Mouse (Mus musculus) CD8-positive naive resting alpha-beta T cell, adult 2 months (primary cell): ENCODE measurements around the gene Cib4.

Source experiments
- DNase-seq, 2 experiments: peaks; one replicate each; pipeline ENCODE4 v3.0.0; 2022; ENCODE audit warnings: low read depth in 2 of 2, low spot score in 2 of 2

Cib4 gene

DNA sequence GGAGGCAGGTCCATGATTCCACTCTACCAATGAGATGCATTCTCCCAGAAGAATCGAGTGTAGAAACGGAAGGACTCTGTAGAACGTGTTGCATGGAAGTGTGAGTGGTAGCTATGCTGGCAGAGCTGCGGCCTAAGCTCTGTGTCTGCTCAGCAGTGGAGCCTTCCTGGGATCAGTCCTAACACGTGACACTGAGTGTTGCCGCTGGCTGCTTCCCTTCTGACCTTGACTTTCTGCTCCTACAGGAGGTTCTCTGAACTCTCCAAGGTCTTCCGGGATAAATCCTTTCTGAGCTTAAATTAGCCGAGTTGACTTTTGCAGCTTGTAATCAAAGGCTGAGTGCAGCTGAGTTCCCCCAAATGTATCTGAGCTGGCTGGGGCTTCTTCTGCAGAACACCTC, 28.7 kb upstream of the Cib4 start:
- no peak for DNase-seq

DNA sequence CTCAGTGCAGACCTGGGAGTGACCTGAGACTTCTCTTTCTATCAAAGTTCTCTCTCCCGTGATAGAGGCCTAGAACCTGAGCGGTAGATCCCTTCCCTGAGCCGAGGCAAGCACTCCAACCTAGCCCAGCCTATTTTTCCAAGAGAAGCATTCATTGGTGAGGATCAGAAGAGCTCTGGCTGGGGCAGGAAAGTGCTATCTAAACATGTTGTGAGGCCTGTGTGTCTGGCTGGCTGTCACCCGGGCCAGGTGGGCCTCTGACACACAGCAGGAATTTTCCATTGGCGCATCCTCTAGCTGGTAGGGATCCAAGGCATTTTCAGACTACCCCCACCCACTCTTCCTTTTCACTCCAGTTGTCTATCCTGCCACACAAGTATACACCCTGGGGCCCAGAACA, 26.2 kb upstream of the Cib4 start:
- DNase-seq, result no peak

DNA sequence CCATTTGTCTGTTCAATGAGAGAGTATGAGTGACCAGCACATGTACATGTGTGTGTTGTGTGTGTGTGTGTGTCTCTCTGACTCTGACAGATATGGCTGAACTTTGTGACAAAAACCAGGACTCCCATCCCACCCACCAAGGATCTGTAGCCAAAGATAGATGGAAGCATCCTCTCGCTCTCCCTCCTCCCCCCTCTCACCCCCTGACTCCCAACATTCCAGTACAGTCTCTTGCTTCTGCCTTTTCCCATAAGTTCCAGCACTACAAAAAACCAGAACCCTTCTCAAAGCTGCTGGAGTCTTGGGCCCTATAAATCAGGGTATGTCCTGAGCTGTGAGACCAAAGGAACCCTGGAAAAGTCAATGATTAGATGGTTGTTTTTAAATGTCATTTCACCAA, 22.8 kb upstream of the Cib4 start:
- no peak for DNase-seq

DNA sequence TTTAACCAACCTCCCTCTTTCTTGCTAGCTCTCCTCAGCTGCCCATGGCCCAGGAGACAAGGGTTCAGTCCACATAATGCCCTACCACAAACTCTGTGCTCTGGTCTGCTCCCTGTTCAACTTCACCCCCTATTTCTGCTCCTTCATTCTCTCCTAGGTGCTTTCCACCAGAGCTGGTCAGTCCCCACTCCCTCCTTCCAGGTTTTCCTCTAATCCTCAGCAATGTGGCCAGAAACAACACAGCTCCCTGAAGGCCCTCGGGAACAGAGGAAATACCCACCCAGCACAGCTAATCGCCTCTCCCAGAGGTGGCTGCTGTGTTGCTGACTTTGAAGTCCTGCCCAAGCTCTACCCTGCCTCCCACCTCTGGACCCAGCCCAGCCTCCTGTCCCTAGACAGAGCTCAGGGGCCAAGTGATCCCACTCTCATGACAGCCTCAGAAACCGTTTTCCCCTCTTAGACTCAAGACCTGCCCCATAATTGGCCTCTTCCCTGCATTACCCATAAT, 14.4 kb upstream of the Cib4 start:
- no peak for DNase-seq

GRCm38 (mm10) chr5:30559421-30559820, 13.8 kb upstream of the Cib4 start:
- DNase-seq, result no peak

DNA sequence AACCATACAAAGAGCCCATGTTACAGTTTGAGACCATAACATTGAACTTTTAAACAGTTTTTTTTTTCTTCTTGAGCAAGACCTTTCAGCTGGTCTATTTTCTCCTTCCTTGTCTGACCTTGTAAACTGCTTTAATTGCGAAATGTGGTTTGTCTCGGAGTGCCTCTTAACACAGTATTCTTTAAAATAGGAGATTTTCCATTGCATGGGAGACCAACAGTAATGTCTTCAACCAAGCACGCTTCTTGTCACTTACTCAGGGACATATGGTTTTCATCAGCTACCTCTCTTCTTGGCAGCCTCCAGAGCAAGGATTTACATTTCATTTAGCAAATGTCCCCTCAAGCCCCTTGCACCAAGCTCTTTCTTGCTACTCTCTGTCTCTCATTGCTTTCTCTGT, 10.6 kb upstream of the Cib4 start:
- DNase-seq, result no peak

DNA sequence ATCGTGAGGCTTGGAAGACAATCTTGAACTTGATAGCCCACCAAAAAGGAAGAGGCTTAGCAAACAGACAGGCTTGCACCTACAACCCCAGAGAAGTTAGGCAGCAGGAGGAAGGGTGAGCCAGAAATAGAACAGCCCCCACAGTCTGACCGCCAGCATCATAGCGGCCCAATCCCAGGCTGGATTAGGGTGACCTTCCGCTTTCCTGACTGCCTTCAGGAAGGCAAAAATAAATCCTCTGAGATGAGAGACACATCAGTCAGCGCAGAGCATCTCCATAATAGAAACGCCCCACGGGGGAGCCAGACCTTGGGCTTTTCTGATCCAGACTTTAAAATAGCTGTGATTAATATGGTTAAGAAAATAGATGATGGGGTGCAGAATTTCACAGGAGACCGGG, 9.3 kb upstream of the Cib4 start:
- DNase-seq, result no peak

- no peak for DNase-seq
Observed at GRCm38 (mm10) chr5:30553936-30554335, 8.3 kb upstream of the Cib4 start.

GRCm38 (mm10) chr5:30552006-30552405, 6.4 kb upstream of the Cib4 start:
- DNase-seq, result no peak

DNA sequence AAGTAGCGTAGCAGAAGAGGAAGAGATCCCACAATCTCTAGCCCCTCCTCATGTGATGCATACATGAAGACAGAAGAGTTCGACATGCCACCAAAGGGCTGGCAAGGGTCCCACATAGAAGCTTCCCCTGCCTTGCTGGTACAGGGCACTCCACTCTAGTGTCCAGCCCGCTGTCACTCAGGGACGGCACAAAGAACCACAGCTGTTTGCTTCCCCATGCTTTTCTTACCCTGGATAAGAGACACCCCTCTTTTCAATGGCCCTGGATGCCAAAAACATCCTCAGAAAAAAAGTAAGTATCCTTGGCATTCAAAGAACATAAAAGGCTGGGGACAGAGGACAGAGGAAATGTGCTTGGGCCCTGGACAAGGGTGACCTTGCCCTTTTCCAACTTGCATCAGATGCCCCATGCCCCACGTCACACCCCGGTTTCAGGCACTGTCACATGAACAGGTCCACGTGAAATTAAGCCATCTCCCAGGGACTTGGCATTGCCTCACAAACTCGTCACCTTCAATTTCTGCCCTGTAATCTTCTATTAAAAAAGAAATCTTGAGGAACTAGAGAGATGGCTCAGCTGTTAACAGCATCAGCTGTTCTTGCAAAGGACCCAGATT, 5.5 kb upstream of the Cib4 start:
- no peak for DNase-seq

- no peak for DNase-seq
Observed at GRCm38 (mm10) chr5:30550334-30551021, 4.8 kb upstream of the Cib4 start.

GRCm38 (mm10) chr5:30548681-30549080, 3.0 kb upstream of the Cib4 start:
- no peak for DNase-seq

- no peak for DNase-seq
Observed at GRCm38 (mm10) chr5:30536051-30536570, 9.5 kb downstream of the Cib4 start.

- DNase-seq, result no peak
Observed at GRCm38 (mm10) chr5:30534637-30535036, 11.0 kb downstream of the Cib4 start.

DNA sequence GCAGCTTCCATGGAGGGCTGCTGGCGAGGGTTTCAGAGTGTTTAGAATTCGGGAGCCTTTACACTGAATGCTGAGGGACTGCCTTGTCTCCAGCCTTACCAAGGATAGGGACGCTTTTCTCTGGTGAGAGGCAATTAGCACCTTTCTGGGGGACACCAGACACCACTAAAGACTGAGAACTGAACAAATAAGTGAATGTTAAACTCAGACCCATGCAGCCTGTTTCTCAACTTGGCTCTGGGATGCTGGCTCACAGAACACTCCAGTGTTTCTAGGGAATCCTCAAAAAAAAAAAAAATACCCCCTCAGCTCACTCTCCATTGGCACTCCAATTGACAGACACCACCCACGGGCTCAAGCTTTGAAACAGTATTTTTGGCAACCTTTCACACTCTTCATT, 16.7 kb downstream of the Cib4 start:
- no peak for DNase-seq

- no peak for DNase-seq
Observed at GRCm38 (mm10) chr5:30527129-30527528, 18.5 kb downstream of the Cib4 start.

- DNase-seq, result no peak
Observed at GRCm38 (mm10) chr5:30525920-30526836, 19.5 kb downstream of the Cib4 start.

- DNase-seq, result no peak
Observed at GRCm38 (mm10) chr5:30524213-30524612, 21.4 kb downstream of the Cib4 start.

DNA sequence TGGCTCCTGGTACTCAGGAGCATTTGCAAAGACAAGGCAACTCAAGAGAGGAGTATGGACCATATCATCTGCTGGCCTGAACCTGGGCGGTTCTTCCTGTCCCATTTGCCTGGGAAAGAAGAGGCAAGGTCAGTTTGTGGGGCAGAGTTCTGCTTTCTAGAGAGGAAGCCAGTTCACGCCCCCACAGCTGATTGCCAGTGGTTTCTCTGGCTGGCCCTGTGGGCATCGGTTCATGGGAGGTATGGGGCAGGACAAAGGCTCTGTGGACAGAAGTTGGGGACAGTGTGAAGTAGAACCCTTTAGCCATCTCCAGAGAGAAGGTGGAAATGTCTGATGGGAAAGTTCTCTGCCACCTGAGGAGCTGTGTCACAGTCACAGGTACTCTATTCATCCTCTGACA, 22.5 kb downstream of the Cib4 start:
- no peak for DNase-seq

DNA sequence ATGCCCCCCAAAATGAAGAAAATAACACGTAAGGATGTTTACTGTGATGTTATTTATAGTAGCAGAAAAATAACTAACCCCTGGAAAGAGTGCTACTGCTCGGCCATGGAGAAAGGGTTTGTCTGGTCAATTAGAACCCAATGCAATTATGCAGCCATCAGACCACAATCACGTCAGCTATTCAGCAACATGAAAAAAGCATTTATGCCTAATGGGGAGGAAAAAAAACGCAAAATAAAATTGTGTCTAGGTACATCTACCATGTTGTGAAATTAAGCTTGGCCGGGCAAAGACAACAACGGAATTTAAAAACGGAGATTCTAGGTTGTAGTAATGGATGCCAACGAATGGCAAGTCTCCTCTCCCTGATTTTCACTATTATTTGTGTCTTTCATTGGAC, 23.2 kb downstream of the Cib4 start:
- DNase-seq, result no peak

DNA sequence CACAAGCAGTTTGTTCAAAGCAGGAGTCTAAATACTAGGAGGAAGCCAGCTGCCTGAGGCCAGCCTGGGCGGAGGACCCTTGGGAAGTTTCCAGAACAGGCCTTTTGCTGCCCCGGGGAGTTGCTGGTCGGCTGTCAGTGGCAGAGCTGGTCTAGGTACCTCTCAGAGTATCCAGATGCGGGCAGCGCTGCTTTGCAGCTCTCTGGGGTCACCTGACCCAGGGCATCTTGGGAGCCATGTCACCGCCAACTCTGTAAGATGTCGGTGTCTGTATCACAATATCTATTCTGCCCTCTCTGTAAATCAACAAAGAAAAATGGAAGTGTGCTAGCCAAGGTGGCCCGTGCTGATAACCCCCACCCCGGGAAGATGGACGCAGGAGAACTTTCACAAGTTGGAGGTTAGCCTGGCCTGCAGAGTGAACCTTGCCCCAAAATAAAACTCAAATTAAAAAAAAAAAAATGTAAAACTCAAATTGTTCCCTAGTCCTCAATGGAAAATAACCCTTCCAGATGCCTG, 25.4 kb downstream of the Cib4 start:
- no peak for DNase-seq
